Mouse (Mus musculus) lung, postnatal 0 days (tissue): ENCODE data around the gene Gm20388.

Source experiments
- CTCF ChIP-seq: IDR thresholded peaks from 2 replicates; pipeline ENCODE4 v1.5.1; 2016; ENCODE audit warnings: antibody characterized with exemption, mild to moderate bottlenecking
- EP300 ChIP-seq: IDR thresholded peaks from 2 replicates; pipeline ENCODE4 v1.6.1; 2016; ENCODE audit warnings: antibody characterized with exemption, mild to moderate bottlenecking, control low read depth

GRCm38 (mm10) chr8:121391771-121392170, 1481.1 kb downstream of the Gm20388 start:
- TF ChIP-seq CTCF (no peak), EP300 (no peak)
